Mouse (Mus musculus) spleen, adult 12 weeks (tissue): Measurements from ENCODE around the gene BC061237.
"Not testable (repeated sequence)": the region's sequence is repeated elsewhere in the genome, so short reads cannot be mapped to it uniquely, and the experiment has no call there.

Experiments
- DNase-seq: peaks from one replicate; pipeline ENCODE4 v3.0.0; 2022; ENCODE audit warnings: low spot score

Gene BC061237

GRCm38 (mm10) chr14:44492163-44492562 lies at the start of gene BC061237:
BC061237 (plus strand) TSS chr14:44492463.
- not testable (repeated sequence) for DNase-seq

- not testable (repeated sequence) for DNase-seq
Measured at GRCm38 (mm10) chr14:44517976-44518375, 25.7 kb downstream of the BC061237 start, which contains the start of gene Gm17093. Gm17093 (plus strand) TSS chr14:44518276.

- not testable (repeated sequence) for DNase-seq
Measured at GRCm38 (mm10) chr14:44547961-44548360, 55.7 kb downstream of the BC061237 start.
